Mouse (Mus musculus): ENCODE results near the gene Cox6b1.

DNA sequence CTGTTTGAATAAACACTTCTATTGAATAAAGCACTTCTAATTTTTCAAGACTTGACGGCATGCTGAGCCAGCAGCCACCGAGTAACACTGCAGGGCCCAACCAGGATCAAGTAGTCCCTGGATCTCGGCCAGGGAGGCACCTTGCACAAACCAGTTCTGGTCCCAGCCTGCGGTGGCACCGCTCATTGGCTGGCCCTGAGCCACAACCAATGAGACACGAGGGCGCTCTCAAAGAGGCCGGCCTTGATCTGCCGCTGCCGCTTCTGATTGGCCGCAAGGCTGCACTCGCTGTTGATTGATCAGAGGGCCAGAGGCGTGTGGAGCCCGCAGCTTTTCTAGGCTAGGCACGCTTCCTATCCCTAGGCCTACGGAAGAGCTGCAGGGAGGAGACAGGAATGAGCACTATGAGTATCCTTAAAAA is 26.0 kb downstream of the Cox6b1 start:
- TF ChIP-seq CHD2 (IDR thresholded peaks at IDR 0.05; ENCODE audit: low read length) = no peak
- TF ChIP-seq CTCF (conservative IDR thresholded peaks at IDR 0.05 in 1 of 2, IDR thresholded peaks at IDR 0.05 in 1 of 2; ENCODE audit: low read depth in 2 of 2, low read length in 2 of 2) = no peak
- no peak for TF ChIP-seq KAT2A (IDR thresholded peaks at IDR 0.05; ENCODE audit: insufficient replicate concordance, low read length)
- no peak for TF ChIP-seq ZNF384 (IDR thresholded peaks at IDR 0.05; ENCODE audit: low read depth, low read length)
